Mouse (Mus musculus): ENCODE data around the gene Gls. TPM values are rescaled to one million over a fixed set of nuclear protein-coding genes. Genes with fewer than 3 reads are reported as not detected.

Gls gene
- 10 to 100 TPM; 57.0 to 77.5 TPM for total RNA-seq (2021)
- long read RNA-seq, experiment 1, full-length matches to known transcripts = 2 of 8 reads
- long read RNA-seq, experiment 1, partial matches to known transcripts = 1 of 8 reads
- long read RNA-seq, experiment 1, other reads (novel, unspliced or antisense) = 5 of 8 reads
- long read RNA-seq, experiment 2, full-length matches to known transcripts = 14 of 20 reads
- long read RNA-seq, experiment 2, partial matches to known transcripts = 1 of 20 reads
- long read RNA-seq, experiment 2, other reads (novel, unspliced or antisense) = 5 of 20 reads

- DNase-seq = peak; percentile 98
Observed at GRCm38 (mm10) chr1:52233143-52233713, at the start of gene Gls. Gene Gls (minus strand): TSS chr1:52233232.

GRCm38 (mm10) chr1:52279831-52280595 is 47.0 kb upstream of the Gls start:
- DNase-seq = no peak

GRCm38 (mm10) chr1:52279331-52279730 is 46.3 kb upstream of the Gls start:
- no peak for DNase-seq

- no peak for DNase-seq
Observed at GRCm38 (mm10) chr1:52278073-52278472, 45.0 kb upstream of the Gls start.

- no peak for DNase-seq
Observed at GRCm38 (mm10) chr1:52274210-52274609, 41.2 kb upstream of the Gls start.

GRCm38 (mm10) chr1:52272018-52272678 is 39.1 kb upstream of the Gls start:
- no peak for DNase-seq

- no peak for DNase-seq
Observed at GRCm38 (mm10) chr1:52270354-52270753, 37.3 kb upstream of the Gls start.

GRCm38 (mm10) chr1:52269596-52269995 is 36.6 kb upstream of the Gls start:
- DNase-seq = no peak

- DNase-seq = no peak
Observed at GRCm38 (mm10) chr1:52268006-52268405, 35.0 kb upstream of the Gls start.

- no peak for DNase-seq
Observed at GRCm38 (mm10) chr1:52267606-52268005, 34.6 kb upstream of the Gls start.

GRCm38 (mm10) chr1:52265886-52266516 is 33.0 kb upstream of the Gls start:
- no peak for DNase-seq

- DNase-seq = no peak
Observed at GRCm38 (mm10) chr1:52264290-52264689, 31.3 kb upstream of the Gls start.

- DNase-seq = no peak
Observed at GRCm38 (mm10) chr1:52260354-52261090, 27.5 kb upstream of the Gls start.

- no peak for DNase-seq
Observed at GRCm38 (mm10) chr1:52258006-52258749, 25.1 kb upstream of the Gls start.

- no peak for DNase-seq
Observed at GRCm38 (mm10) chr1:52256916-52257315, 23.9 kb upstream of the Gls start.

- DNase-seq = no peak
Observed at GRCm38 (mm10) chr1:52256194-52256593, 23.2 kb upstream of the Gls start.

GRCm38 (mm10) chr1:52254411-52254810 is 21.4 kb upstream of the Gls start:
- DNase-seq = no peak

GRCm38 (mm10) chr1:52253386-52253785 is 20.4 kb upstream of the Gls start:
- no peak for DNase-seq

GRCm38 (mm10) chr1:52252447-52252846 is 19.4 kb upstream of the Gls start:
- DNase-seq = no peak

GRCm38 (mm10) chr1:52251038-52251735 is 18.2 kb upstream of the Gls start:
- no peak for DNase-seq
